Mouse (Mus musculus): ENCODE data around the gene Tmem54. TPM values are rescaled to one million over a fixed set of nuclear protein-coding genes. Genes with fewer than 3 reads are reported as not detected.

The Tmem54 gene
- polyA plus RNA-seq, 1 experiment from 2014 or later, result 11.9 TPM

GRCm38 (mm10) chr4:129097006-129097405 is 8.3 kb upstream of the Tmem54 start:
- no peak for ATAC-seq (ENCODE audit: insufficient read depth)
- Histone ChIP-seq H3K27me3 (ENCODE audit: insufficient read depth, low read length) (no peaks in the 10 kb centered on the region), H3K4me2 (no peak overlapping the region), H3K4me3 (ENCODE audit: low read depth, low read length) (no peak overlapping the region), H3K27ac (ENCODE audit: low read depth) (no peak overlapping the region), H3K36me3 (ENCODE audit: insufficient read depth) (no peaks in the 10 kb centered on the region), H3K4me1 (ENCODE audit: insufficient read depth) (no peaks in the 10 kb centered on the region), H3K9ac (no peak overlapping the region), H3K9me3 (ENCODE audit: low read depth, low read length) (no peaks in the 10 kb centered on the region)
- no peak for TF ChIP-seq CTCF (IDR thresholded peaks at IDR 0.05; ENCODE audit: low read depth)
- 72% methylated on average over 7 of the region's 7 CpGs for WGBS
- DNase-seq, result no peak

DNA sequence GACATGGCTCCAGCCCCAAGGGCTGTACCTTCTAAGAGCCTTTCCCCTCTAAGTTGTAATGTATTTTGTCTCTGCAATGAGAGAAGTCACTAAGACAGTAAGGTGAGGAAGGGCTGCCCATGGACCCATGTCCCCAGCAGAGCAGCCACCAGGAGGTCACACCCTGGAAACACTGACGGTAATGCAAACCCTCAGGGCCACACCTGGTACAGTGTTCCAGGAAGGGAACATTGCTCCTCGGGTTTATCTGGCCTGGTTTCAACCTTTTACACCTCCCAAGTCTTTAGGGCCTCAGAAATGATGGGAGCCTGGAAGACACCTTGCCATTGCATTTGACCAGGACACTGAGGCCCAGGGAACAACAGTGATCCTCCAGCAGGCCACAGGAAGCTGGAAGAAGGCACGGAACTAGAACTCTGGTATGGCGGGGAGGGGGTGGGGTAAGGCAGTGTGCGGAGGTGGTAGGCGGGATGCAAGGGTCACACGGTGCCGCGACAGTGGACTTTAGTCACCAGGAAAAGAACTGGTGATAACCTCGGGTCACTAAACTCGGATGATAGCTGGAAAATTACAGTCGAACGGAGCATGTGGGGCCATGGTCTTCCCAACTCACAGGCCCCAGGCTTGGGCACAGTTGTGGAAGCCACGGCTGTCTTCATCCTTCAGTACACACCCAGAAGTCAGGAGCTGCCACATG is 3.1 kb upstream of the Tmem54 start:
- 66% methylated on average over 14 of the region's 14 CpGs for WGBS
- H3K4me1 ChIP-seq (ENCODE audit: insufficient read depth), result no peaks in the 10 kb centered on the region
- no peak for DNase-seq
- no peak overlapping the region for H3K4me2 ChIP-seq
- no peaks in the 10 kb centered on the region for H3K9me3 ChIP-seq (ENCODE audit: low read depth, low read length)
- no peak overlapping the region for H3K27ac ChIP-seq (ENCODE audit: low read depth)
- H3K4me3 ChIP-seq (ENCODE audit: low read depth, low read length), result no peak overlapping the region
- no peak for TF ChIP-seq CTCF (IDR thresholded peaks at IDR 0.05; ENCODE audit: low read depth)
- no peak for ATAC-seq (ENCODE audit: insufficient read depth)
- H3K27me3 ChIP-seq (ENCODE audit: insufficient read depth, low read length), result peaks cover 28% of the 10 kb centered on the region
- H3K9ac ChIP-seq, result no peak overlapping the region
- no peaks in the 10 kb centered on the region for H3K36me3 ChIP-seq (ENCODE audit: insufficient read depth)

- Histone ChIP-seq H3K36me3 (ENCODE audit: insufficient read depth) (no peaks in the 10 kb centered on the region), H3K4me3 (ENCODE audit: low read depth, low read length) (peak overlapping the region; percentile 23), H3K4me2 (peak overlapping the region; percentile 54), H3K4me1 (ENCODE audit: insufficient read depth) (no peaks in the 10 kb centered on the region), H3K27me3 (ENCODE audit: insufficient read depth, low read length) (peaks cover 28% of the 10 kb centered on the region), H3K27ac (ENCODE audit: low read depth) (no peak overlapping the region), H3K9me3 (ENCODE audit: low read depth, low read length) (no peaks in the 10 kb centered on the region), H3K9ac (no peak overlapping the region)
- no peak for TF ChIP-seq CTCF (IDR thresholded peaks at IDR 0.05; ENCODE audit: low read depth)
- ATAC-seq (ENCODE audit: insufficient read depth) (no peak), DNase-seq (no peak)
- 32% methylated on average over 9 of the region's 9 CpGs for whole genome bisulfite sequencing
Measured at GRCm38 (mm10) chr4:129106073-129106472, 725 bp downstream of the Tmem54 start.

DNA sequence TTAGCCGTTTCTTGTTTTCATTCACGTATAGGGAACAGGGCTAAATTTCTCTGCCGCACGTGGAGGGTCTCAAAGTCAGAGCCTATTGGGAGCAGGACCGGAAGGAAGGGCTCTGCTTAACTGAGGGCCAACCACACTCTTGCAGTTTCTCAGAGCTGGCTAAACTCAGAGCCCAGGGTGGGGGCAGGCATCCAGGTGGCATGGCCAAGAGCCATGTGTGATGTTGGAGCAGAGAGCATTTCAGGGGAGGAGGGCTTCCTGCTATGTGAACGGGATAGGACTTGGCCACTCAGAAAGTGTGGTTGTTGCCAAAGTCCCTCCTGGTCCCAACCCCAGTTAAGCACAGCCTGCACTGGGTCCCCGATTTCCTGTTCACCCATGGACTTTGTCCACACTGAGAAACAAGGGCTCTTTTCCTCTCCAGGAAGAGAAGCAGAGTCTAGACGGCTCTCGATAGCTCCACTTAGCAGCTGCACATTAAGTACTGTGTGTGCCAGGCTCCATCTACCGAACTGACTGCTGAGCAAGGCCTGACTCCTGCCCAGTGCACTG is 2.1 kb downstream of the Tmem54 start:
- WGBS, result 61% methylated on average over 10 of the region's 10 CpGs
- Histone ChIP-seq H3K27me3 (ENCODE audit: insufficient read depth, low read length) (peaks cover 28% of the 10 kb centered on the region), H3K9ac (no peak overlapping the region), H3K4me1 (ENCODE audit: insufficient read depth) (no peaks in the 10 kb centered on the region), H3K9me3 (ENCODE audit: low read depth, low read length) (no peaks in the 10 kb centered on the region), H3K27ac (ENCODE audit: low read depth) (no peak overlapping the region), H3K36me3 (ENCODE audit: insufficient read depth) (no peaks in the 10 kb centered on the region), H3K4me2 (no peak overlapping the region), H3K4me3 (ENCODE audit: low read depth, low read length) (no peak overlapping the region)
- DNase-seq, result no peak
- ATAC-seq (ENCODE audit: insufficient read depth), result no peak
- no peak for TF ChIP-seq CTCF (IDR thresholded peaks at IDR 0.05; ENCODE audit: low read depth)

- no peaks in the 10 kb centered on the region for H3K36me3 ChIP-seq (ENCODE audit: insufficient read depth)
- peaks cover 4% of the 10 kb centered on the region; the same call in 1 of the 2 replicates for H3K4me1 ChIP-seq (ENCODE audit: insufficient read depth)
- DNase-seq, result no peak
- H3K9me3 ChIP-seq (ENCODE audit: low read depth, low read length), result no peaks in the 10 kb centered on the region
- no peak overlapping the region for H3K4me2 ChIP-seq
- no peak overlapping the region for H3K4me3 ChIP-seq (ENCODE audit: low read depth, low read length)
- peaks cover 28% of the 10 kb centered on the region for H3K27me3 ChIP-seq (ENCODE audit: insufficient read depth, low read length)
- TF ChIP-seq CTCF (IDR thresholded peaks at IDR 0.05; ENCODE audit: low read depth), result no peak
- 77% methylated on average over 7 of the region's 7 CpGs for WGBS
- no peak overlapping the region for H3K27ac ChIP-seq (ENCODE audit: low read depth)
- ATAC-seq (ENCODE audit: insufficient read depth), result no peak
- no peak overlapping the region for H3K9ac ChIP-seq
Measured at GRCm38 (mm10) chr4:129108624-129109023, 3.3 kb downstream of the Tmem54 start.

- no peaks in the 10 kb centered on the region for H3K9me3 ChIP-seq (ENCODE audit: low read depth, low read length)
- ATAC-seq (ENCODE audit: insufficient read depth) (no peak), DNase-seq (no peak)
- no peak overlapping the region for H3K4me2 ChIP-seq
- H3K4me1 ChIP-seq (ENCODE audit: insufficient read depth), result peaks cover 4% of the 10 kb centered on the region; the same call in 1 of the 2 replicates
- no peak overlapping the region for H3K9ac ChIP-seq
- no peak overlapping the region for H3K27ac ChIP-seq (ENCODE audit: low read depth)
- H3K27me3 ChIP-seq (ENCODE audit: insufficient read depth, low read length), result peaks cover 9% of the 10 kb centered on the region; the same call in 1 of the 2 replicates
- WGBS, result 84% methylated on average over 6 of the region's 6 CpGs
- no peak for TF ChIP-seq CTCF (IDR thresholded peaks at IDR 0.05; ENCODE audit: low read depth)
- no peaks in the 10 kb centered on the region for H3K36me3 ChIP-seq (ENCODE audit: insufficient read depth)
- no peak overlapping the region for H3K4me3 ChIP-seq (ENCODE audit: low read depth, low read length)
Measured at GRCm38 (mm10) chr4:129110804-129111203, 5.5 kb downstream of the Tmem54 start.

- no peak overlapping the region for H3K4me2 ChIP-seq
- TF ChIP-seq CTCF (IDR thresholded peaks at IDR 0.05; ENCODE audit: low read depth), result peak; percentile 56
- ATAC-seq (ENCODE audit: insufficient read depth) (0 out of 2 replicates have a peak, but pooled peaks have one; percentile 10), DNase-seq (peak; percentile 55)
- peaks cover 4% of the 10 kb centered on the region; the same call in 1 of the 2 replicates for H3K4me1 ChIP-seq (ENCODE audit: insufficient read depth)
- H3K4me3 ChIP-seq (ENCODE audit: low read depth, low read length), result no peak overlapping the region
- no peak overlapping the region; the same call in 1 of the 2 replicates for H3K27ac ChIP-seq (ENCODE audit: low read depth)
- WGBS, result 44% methylated on average over 11 of the region's 11 CpGs
- H3K9me3 ChIP-seq (ENCODE audit: low read depth, low read length), result no peaks in the 10 kb centered on the region
- H3K9ac ChIP-seq, result no peak overlapping the region
- H3K27me3 ChIP-seq (ENCODE audit: insufficient read depth, low read length), result peaks cover 3% of the 10 kb centered on the region; the same call in 1 of the 2 replicates
- H3K36me3 ChIP-seq (ENCODE audit: insufficient read depth), result no peaks in the 10 kb centered on the region
Measured at GRCm38 (mm10) chr4:129111350-129111749, 6.0 kb downstream of the Tmem54 start.
